Mouse (Mus musculus) cerebellum, adult 11 months (tissue): Measurements from ENCODE around the gene Mrps5.
"Not testable (repeated sequence)": the region's sequence is repeated elsewhere in the genome, so short reads cannot be mapped to it uniquely, and the experiment has no call there.

Source experiments
- DNase-seq: peaks from one replicate; pipeline ENCODE4 v3.0.0; 2022

Mrps5 gene

GRCm38 (mm10) chr2:127586694-127587513 is at the start of gene Mrps5, which contains the start of gene Zfp661:
Mrps5 (plus strand) TSS chr2:127587222.
Zfp661 (minus strand) TSS chr2:127587094.
- DNase-seq = peak; percentile 83

GRCm38 (mm10) chr2:127537548-127537947 is 49.5 kb upstream of the Mrps5 start:
- DNase-seq = no peak

- peak; percentile 52 for DNase-seq
Observed at GRCm38 (mm10) chr2:127539494-127539893, 47.5 kb upstream of the Mrps5 start.

GRCm38 (mm10) chr2:127541185-127541584 is 45.8 kb upstream of the Mrps5 start, which contains the start of gene Prom2:
Prom2 (minus strand) TSS chr2:127541467.
- DNase-seq = peak; percentile 44

GRCm38 (mm10) chr2:127541697-127542096 is 45.3 kb upstream of the Mrps5 start:
- no peak for DNase-seq

GRCm38 (mm10) chr2:127548342-127549074 is 38.5 kb upstream of the Mrps5 start:
- DNase-seq = no peak

GRCm38 (mm10) chr2:127549711-127550110 is 37.3 kb upstream of the Mrps5 start:
- DNase-seq = no peak

- no peak for DNase-seq
Observed at GRCm38 (mm10) chr2:127550446-127550845, 36.6 kb upstream of the Mrps5 start.

- peak; percentile 80 for DNase-seq
Observed at GRCm38 (mm10) chr2:127551078-127551477, 35.9 kb upstream of the Mrps5 start.

- DNase-seq = peak; percentile 83
Observed at GRCm38 (mm10) chr2:127559070-127559966, 27.7 kb upstream of the Mrps5 start.

- no peak for DNase-seq
Observed at GRCm38 (mm10) chr2:127573322-127573721, 13.7 kb upstream of the Mrps5 start.

- DNase-seq = peak; percentile 95
Observed at GRCm38 (mm10) chr2:127584436-127584858, 2.6 kb upstream of the Mrps5 start.

GRCm38 (mm10) chr2:127587514-127587844 is 457 bp downstream of the Mrps5 start:
- no peak for DNase-seq

GRCm38 (mm10) chr2:127588897-127589296 is 1.9 kb downstream of the Mrps5 start:
- no peak for DNase-seq

GRCm38 (mm10) chr2:127590204-127590603 is 3.2 kb downstream of the Mrps5 start:
- no peak for DNase-seq

GRCm38 (mm10) chr2:127590840-127591239 is 3.8 kb downstream of the Mrps5 start:
- DNase-seq = no peak

- not testable (repeated sequence) for DNase-seq
Observed at GRCm38 (mm10) chr2:127603383-127603782, 16.4 kb downstream of the Mrps5 start.

- no peak for DNase-seq
Observed at GRCm38 (mm10) chr2:127605203-127605602, 18.2 kb downstream of the Mrps5 start.

GRCm38 (mm10) chr2:127608234-127608633 is 21.2 kb downstream of the Mrps5 start:
- DNase-seq = no peak

- DNase-seq = no peak
Observed at GRCm38 (mm10) chr2:127608986-127609385, 22.0 kb downstream of the Mrps5 start.

- no peak for DNase-seq
Observed at GRCm38 (mm10) chr2:127611386-127611785, 24.4 kb downstream of the Mrps5 start.

- DNase-seq = no peak
Observed at GRCm38 (mm10) chr2:127612288-127612687, 25.3 kb downstream of the Mrps5 start.

- no peak for DNase-seq
Observed at GRCm38 (mm10) chr2:127619311-127619710, 32.3 kb downstream of the Mrps5 start.
